Mouse (Mus musculus): ENCODE measurements at regions not wholly inside any gene's neighbourhood (a gene's known extent, or its start where the extent isn't known, plus 50 kb on each side); places are given as distances from the start of the nearest gene placed in this dataset.
"Not testable (repeated sequence)": the region's sequence is repeated elsewhere in the genome, so short reads cannot be mapped to it uniquely, and the experiment has no call there.

DNA sequence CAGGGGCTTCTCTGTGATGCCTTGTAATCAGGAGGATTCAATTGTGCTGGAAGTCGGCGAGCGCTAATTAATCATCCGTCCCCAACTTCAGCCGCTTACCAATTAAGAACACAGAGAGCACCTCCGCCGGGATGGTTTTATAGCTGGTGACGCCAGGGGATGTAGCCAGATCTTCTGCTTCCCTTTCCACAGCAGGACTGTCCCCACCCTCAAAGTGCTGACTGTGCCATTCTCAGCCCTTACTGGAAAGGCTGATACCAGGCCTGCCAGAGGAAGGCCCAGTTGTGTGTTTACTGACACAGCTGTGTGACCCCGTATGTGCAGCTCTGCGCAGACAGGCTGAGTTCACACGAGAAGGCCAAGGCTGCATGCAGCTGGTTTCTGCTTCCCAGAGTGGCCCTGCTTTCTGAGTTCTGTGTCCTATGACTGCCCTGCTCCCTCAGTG is 59.9 kb upstream of the Bend4 start:
- no peak for DNase-seq (ENCODE audit: low spot score in 2 of 2)

DNA sequence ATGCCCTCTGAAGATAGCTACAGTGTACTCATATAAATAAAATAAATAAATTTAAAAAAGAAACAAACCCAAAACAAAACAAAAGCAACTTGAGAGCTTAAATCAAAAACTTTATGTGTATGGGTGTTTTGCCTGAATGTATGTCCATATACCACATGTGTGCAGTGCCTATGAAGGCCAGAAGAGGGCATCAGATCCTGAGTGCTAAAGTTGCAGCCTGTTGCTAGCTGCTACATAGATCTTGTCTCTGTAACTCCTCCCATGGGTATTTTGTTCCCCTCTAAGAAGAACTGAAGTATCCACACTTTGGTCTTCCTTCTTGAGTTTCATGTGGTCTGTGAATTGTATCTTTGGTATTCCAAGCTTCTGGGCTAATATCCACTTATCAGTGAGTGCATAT is 62.6 kb upstream of the Bend4 start:
- DNase-seq (ENCODE audit: low spot score in 2 of 2), result not testable (repeated sequence)

DNA sequence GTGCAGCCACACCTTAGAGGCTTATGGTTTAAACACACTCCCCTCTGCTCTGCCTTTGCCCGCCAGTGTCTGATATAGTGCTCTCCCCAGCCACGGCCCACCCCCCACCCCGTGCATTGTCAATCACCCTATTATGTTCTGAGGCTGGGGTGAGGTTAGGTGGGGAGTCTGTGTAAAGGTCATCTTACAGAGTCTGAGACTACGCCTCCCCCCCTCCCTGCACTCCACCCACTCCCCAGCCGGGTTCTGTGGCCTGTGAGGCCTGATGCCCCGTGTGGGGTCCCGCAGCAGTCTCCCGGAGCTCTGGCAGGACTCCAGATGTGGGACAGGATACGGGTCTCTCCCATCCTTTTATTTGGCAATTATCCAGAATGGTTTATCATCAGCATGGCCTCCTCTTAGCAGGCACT is 64.8 kb upstream of the Bend4 start:
- DNase-seq (ENCODE audit: low spot score in 2 of 2), result no peak

DNA sequence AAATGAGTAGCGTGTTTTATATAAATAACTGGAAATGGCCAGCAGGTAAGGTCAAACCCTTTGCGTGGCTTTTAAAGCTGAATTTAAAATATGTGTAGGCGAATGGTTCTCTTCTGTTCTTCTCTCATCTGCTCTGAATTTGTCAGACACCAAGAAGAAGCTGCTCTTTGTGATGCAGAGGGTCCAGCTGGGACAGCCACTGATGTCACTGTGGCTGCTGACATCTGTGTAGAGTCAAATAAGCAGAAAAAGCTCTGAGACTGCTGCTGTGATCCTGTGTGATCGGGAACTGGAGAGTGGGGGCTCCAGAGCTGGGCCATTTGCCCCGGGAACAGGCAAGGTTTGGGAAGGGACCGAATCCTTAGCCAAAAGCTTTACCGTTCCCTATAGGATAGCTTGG is 68.6 kb upstream of the Bend4 start:
- no peak for DNase-seq (ENCODE audit: low spot score in 2 of 2)

DNA sequence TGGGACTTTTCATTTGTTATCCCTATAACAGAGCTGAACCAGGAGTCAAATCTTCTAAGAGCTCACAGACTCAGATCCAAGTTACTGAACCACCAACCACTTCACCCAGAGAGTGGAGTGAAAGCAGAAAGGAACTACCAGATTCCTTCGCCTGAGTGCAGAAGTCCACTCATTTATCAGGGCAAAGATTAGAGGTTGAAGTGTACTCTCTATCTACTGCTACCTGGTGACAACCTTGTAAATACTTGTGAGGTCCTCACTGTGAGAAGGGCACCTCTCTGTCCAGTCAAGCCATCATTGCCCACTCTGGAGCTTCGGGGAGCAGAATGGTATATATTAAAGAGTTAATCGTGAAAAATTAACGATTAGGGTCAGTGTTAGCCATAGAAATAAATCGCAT is 87.4 kb upstream of the Shisa3 start:
- no peak for DNase-seq (ENCODE audit: low spot score in 2 of 2)

DNA sequence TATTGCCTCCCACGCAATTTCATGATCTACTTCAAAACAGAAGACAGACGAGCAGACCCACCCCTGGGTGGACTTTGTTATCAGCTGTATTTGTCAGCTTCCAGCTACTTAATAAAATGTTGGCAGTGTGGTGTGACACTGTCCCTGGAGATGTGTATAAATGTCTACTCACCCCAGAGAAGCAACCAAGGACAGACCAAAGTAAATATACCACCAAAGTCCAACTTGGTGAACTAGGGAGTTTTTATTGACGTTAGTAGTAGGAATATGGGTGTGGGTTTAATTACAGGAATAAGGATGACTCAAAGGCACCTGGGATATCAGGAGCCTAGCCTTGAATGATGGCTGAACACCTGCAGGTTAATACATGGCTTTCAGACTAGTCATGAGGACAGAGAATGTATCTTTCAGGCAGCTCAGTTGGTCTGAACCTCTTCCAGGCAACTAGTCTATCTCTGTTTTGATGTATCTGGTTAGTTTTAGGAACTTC is 86.2 kb upstream of the Shisa3 start:
- DNase-seq (ENCODE audit: low spot score in 2 of 2), result no peak

DNA sequence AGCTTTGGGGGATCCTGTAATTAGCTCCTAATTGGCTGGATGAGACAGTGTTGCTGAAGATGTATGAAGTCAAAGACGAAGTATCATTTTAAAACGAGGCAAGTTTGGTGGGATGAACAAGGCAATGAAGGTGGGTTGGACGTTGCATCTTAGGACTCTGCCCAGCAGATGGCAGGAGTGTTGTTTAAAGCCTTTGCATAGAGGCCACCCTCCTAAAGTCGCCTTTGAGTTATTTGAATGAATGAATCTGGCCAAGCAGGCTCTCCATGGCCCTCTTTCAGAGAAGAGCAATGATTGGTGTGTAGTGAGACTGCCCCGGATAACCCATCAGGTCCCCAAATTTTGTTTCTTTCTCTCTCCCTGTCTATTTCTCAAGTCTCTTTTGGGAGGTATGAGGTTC is 77.5 kb upstream of the Shisa3 start:
- DNase-seq (ENCODE audit: low spot score in 2 of 2), result no peak

DNA sequence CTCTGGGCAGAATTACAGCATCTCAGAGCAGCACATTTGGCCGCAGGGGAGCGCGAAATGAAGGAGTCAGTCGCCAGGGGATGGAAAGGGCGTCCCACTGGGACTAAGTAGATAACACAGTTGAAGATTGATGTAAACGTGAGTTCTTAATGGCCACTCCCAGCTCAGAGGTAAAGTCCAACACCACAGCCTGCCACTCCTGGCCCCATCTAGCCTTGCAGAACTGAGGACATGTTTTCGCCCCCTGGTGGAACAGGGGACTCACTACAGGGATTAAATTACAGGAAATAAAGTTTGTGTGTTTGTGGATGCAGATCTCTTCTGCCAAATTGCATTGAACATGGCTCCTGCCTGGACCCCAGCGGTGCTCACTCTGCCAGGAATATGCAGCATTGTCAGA is 76.7 kb upstream of the Shisa3 start:
- DNase-seq (ENCODE audit: low spot score in 2 of 2), result no peak

DNA sequence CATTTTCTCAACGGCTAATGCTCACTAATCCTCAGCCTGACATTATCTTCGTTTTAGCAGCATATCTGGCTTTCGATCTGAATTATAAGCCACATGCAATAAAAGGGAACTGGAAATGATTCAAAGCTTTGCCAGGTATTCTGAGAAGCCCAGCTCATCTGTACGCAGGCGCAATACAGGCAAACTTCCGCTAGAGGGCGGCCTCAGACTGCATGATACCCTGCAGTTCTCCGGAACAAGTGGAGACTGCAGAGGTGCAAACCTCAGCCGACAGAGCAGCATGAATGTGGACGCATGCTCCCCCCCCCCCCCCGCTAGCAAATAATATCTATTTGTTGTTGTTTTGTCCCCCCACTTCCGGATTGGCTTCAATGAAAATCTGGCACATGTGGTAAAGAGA is 75.3 kb upstream of the Shisa3 start:
- DNase-seq (ENCODE audit: low spot score in 2 of 2), result peak; percentile 47 to 56

DNA sequence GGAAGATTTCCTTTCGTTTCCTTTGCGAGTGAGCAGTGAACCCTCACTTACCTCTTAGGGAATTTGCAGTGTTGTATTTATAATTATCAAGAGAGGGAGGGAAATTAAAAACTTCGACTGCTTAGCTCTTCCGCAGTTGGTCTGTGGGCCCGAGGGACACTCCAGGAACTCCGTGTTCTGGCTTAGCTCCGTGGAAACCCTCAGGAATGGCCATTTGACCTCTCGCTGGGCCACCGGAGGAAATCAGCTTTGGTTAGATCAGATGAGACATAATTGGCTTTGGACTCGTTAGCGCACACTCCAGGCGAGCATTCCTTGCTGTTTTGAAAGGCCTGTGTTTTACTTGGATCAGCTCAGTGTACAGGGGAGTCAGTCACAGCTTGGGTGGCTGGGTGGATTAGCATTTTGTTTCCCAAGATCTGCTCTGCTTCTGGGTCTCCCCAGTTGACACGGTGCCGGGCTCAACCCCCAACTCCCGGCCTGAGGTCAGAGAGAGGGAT is 74.9 kb upstream of the Shisa3 start:
- DNase-seq (ENCODE audit: low spot score in 2 of 2), result no peak

DNA sequence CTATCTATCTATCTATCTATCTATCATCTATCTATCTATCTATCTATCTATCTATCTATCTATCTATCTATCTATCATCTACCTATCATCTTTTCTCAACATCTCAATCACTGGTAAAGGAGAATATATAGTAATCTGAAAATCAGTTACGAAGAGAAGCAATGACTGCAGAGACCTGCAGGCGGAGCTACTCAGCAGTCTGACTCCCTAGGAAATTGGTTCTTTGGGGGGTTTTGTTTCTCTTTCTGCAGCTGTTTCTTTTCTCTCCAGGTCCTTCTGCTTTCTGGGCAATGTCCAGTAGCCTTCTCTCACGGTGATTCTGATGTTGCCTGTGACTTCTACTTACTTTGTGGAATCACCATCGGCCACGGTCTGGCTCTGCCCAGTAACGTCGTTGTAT is 73.6 kb upstream of the Shisa3 start:
- no peak for DNase-seq (ENCODE audit: low spot score in 2 of 2)

DNA sequence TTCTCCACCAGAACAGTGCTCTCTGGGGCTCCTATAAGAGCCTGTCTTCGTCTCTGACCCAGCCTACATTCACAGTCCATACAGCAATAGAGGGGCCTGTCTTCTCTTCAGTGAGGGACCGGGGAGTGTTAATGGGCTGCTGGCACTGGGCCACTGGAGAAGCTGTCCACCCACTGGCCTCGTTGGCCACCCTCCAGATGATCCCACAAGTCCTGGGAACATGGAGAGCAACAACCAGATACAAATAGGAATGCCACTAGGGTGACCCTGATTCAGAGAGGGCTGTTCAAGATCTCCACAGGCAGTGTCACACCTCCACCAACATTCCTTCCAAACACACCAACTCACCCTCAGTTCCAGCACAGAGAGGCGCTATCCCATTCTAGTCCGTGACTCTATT is 69.7 kb upstream of the Shisa3 start:
- DNase-seq (ENCODE audit: low spot score in 2 of 2), result no peak

DNA sequence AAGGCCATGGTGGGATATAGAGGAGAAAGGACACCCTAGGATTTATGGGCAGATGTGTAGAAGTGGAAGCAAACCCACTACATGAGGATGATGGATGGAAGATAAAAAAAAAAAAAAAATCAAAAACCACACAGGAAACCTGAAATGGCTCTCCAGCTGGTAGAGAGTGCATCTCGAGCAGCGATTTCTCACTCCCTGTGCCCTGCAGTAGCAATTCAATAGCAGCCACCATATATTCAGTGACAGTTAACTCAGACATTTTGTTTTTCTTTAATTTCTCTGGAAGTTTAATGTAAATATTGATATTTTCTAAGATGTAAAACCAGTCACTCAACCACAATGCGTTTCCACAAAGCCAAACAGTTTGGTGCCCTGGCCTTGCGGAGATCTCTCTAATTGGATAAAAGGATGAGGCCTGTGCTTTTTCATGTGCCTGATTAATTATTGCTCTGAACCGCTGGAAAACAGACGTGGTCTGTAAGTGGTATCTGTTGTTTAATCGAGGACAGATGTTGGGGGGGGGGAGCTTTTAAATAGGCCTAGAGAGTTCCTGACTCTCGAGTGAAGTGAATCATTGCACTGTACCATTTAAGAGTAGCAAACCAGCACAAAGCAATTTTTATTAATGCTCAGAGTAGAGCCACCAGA is 68.0 kb upstream of the Shisa3 start:
- no peak for DNase-seq (ENCODE audit: low spot score in 2 of 2)

DNA sequence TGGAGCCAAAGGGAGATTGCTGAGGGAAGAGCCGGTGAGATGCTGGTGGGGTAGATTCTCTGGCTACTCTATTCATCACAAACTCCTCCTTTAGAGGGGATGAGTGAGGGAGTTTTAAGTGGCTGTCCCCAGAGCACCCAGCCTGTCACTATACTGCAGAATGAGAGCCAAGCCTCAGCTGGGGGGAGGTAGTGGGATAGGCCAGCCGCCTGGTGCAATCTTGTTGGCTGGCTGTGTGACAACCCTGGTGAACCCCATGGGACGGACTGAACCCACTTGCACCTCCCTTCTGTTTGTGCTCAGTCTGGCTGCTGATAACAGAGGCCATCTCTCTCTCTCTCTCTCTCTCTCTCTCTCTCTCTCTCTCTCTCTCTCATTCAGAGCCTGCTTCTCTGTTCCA is 65.8 kb upstream of the Shisa3 start:
- DNase-seq (ENCODE audit: low spot score in 2 of 2), result no peak

DNA sequence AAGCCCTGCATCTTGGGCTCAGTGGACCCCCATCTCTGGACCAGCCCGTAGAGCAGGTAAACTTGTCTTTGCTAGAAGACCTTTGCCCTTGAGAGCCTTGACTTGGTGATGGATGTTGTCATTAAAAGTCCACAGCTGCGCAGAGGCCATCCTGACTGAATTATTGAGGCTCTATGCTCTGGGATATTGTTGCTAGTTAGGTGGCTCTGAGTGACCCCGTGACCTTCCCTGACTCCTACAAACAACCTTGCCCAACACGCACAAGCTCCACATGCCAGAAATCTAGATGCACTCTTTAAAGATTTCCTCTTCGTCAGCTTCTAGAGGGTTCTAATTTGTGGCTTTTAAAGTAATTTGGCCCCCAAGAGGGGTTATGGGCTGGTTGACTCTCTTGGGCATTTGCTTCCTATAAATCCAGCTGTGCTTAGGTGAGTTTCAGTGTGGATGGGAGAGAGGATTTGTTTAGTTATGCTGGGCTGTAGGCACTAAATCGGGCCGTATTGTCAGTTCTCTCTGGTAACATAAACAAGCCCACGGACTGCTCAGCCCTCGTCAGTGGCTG is 63.6 kb upstream of the Shisa3 start:
- no peak for DNase-seq (ENCODE audit: low spot score in 2 of 2)

DNA sequence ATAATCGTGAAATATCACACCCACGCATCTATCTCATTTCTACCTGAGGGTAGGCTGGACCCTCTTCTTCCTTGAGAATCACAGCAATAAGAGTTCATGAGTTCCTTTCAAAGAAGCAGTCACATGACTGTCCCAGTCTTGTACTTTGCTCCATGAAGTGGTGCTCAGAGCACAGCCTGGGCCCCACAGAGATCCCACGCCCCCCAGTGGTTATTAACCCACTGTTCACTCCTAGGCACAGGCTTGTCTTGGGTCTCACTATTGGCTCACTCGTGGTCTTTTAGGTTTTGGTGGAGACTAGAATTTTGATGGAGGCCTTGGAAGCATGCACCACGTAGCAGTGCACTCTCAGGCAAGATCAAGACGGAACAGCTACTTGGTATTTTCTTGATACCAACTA is 57.4 kb upstream of the Shisa3 start:
- no peak for DNase-seq (ENCODE audit: low spot score in 2 of 2)

DNA sequence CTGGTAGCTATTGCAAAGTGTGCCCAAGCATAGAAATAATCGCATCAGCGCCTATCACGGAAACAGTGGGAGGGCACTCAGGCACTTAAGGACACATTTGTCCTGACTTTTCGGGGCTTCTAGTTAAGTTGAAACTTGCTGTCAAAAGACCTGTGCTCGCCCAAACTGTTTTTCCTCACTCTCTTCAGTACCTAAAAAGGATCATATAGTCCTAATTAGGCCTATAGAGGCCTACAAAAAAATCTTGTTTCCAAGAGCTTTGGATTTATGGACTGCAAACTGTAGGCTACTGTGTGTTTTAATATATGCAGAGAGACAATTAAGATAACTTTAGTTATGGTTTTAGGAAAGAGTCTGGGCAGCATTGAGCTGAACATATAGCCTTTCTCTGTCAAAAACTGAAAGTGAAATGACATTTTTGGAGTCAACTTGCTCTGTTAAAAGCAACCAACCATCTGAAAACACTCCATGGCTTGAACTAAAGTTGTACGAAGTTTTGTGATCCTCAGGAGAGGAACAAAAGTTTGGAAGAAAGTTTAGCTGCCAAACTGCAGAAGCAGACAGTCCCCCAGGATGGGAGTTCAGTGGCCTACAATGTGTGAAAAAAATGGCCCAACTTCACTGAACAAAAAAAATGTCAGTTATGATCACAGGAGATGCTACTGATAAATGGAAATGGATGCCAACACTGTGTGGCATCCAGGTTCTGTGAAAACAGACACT is 55.9 kb upstream of the Shisa3 start:
- DNase-seq (ENCODE audit: low spot score in 2 of 2), result no peak

DNA sequence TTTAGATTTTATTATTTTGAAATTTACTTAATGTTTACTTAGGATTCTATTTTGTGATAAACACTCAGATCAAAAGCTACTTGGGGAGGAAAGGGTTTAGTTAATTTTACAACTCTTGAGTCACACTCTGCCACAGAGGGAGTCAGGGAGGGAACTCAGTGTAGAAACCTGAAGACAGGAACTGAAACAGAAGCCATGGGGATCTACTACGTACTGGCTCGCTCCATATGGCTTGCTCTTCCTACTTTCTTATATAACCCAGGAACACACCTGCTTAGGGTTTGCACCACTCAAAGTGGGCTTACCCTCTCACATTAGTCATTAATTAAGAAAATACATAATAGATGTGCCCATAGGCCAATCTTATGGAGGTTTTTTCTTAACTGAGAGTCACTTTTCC is 54.8 kb upstream of the Shisa3 start:
- DNase-seq (ENCODE audit: low spot score in 2 of 2), result no peak

Measured in spleen, postnatal 36 days (tissue).